Comparison of ENCODE assay signal across 9 mouse cellular contexts in the genomic region with DNA sequence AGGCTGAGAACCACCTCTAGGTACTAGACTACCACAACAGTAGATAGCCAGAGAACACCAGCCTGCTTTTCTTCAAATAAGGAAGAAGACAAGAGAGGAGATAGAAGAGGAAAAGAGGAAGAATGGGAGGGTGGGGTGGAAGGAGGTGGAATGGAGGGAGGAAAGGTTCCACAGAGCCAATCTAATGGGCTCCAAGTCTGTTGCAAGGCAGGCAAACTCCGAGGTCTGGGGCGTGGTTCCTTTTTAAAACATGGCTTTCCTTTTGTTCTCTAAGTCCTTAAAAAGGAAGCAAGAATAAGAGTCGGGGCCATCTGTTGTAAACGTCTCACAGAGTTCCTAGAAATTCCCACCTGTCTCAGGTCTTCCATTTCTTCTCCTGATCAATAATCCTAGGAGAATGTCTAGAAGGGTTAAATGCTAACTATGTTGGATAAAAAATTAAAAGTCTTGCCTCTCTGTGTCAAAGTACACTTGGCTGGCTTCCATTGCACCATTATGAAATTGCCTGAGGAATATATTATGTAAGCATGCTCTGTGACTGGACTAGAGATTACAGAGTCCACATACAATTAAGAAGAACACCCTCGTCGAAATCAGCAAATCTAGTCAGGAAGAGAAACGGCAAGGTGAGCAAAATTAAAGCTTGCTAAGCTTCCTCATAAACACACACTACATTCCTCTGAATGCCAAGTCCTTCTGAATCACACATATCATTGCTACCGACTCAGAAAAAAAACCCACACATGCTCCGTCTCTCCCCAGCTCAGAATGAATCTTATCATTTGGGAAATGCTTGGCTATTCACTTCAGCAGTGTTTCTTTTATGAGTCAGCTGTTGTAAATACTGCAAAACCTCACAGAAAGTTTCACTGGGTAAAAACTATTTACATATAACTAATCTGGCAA.
DNase-seq lines count a peak whose midpoint lies in the region; ATAC-seq and TF ChIP-seq lines count a peak whose summit lies in the region.
"Had no signal": no experiment of that assay in that cellular context is flagged by ENCODE, and none has a peak within 500 bp of the region (broad histone marks: within the 10 kb centered on the region; RNA-seq: fewer than 3 reads in every experiment).

No protein-coding gene starts in this region.

- ATAC-seq in heart, embryonic 12.5 days (ENCODE audit: insufficient number of reproducible peaks, low FRiP score), result no peak
- peak; percentile 44 for ATAC-seq in heart, postnatal 0 days (ENCODE audit: insufficient read depth, low read depth)
- peak; percentile 85 for ATAC-seq in lung, embryonic 16.5 days (ENCODE audit: low read depth)
- no peak for ATAC-seq in monocyte, adult 5-6 weeks (replicated peaks; ENCODE audit: insufficient number of reproducible peaks, low FRiP score, low TSS enrichment, poor library complexity, severe bottlenecking)

- peak; percentile 28 to 33 for DNase-seq in heart, adult 18-20 months
- peak; percentile 61 for DNase-seq in adrenal gland, postnatal 10 days
- DNase-seq in heart, postnatal 0 days (ENCODE audit: low spot score), result peak; percentile 64
- DNase-seq in neural tube, embryonic 10.5 days (ENCODE audit: extremely low spot score, low spot score), result no peak
- no peak for DNase-seq in embryo, embryonic 10 days (ENCODE audit: low spot score)
- DNase-seq: cerebellum, adult 18-20 months had no signal

- no peak overlapping the region for H3K9ac ChIP-seq in heart, embryonic 12.5 days
- H3K9ac ChIP-seq in heart, postnatal 0 days (replicated peaks; ENCODE audit: low read depth, low read length), result no peak overlapping the region
- H3K9ac ChIP-seq in lung, embryonic 16.5 days (ENCODE audit: low read length), result no peak overlapping the region

- H3K36me3 ChIP-seq in heart, embryonic 12.5 days, result no peaks in the 10 kb centered on the region
- H3K36me3 ChIP-seq in heart, postnatal 0 days (replicated peaks; ENCODE audit: control insufficient read depth, insufficient read depth, low read length), result no peaks in the 10 kb centered on the region
- H3K36me3 ChIP-seq in lung, embryonic 16.5 days (ENCODE audit: control insufficient read depth, insufficient read depth, low read length), result no peaks in the 10 kb centered on the region

- H3K9me3 ChIP-seq in heart, embryonic 12.5 days (replicated peaks), result no peaks in the 10 kb centered on the region
- H3K9me3 ChIP-seq in heart, postnatal 0 days (replicated peaks; ENCODE audit: control insufficient read depth, low read length), result no peaks in the 10 kb centered on the region
- H3K9me3 ChIP-seq in lung, embryonic 16.5 days (ENCODE audit: control insufficient read depth, low read length), result no peaks in the 10 kb centered on the region

- H3K4me1 ChIP-seq in heart, embryonic 12.5 days (replicated peaks), result peaks cover 11% of the 10 kb centered on the region; the same call in 1 of the 2 replicates
- 0 out of 2 replicates have a peak, but pooled peaks cover 13% of the 10 kb centered on the region for H3K4me1 ChIP-seq in heart, postnatal 0 days (ENCODE audit: control insufficient read depth, insufficient read depth)
- H3K4me1 ChIP-seq in lung, embryonic 16.5 days (replicated peaks; ENCODE audit: control insufficient read depth, insufficient read depth, low read length), result 0 out of 2 replicates have a peak, but pooled peaks cover 2% of the 10 kb centered on the region

- 51% methylated on average over 9 of the region's 9 CpGs for WGBS in heart, embryonic 12.5 days
- WGBS in heart, postnatal 0 days, result 33% methylated on average over 9 of the region's 9 CpGs
- 46% methylated on average over 9 of the region's 9 CpGs for WGBS in lung, embryonic 16.5 days

- H3K27ac ChIP-seq in heart, embryonic 12.5 days (ENCODE audit: poor library complexity, severe bottlenecking), result no peak overlapping the region
- H3K27ac ChIP-seq in heart, postnatal 0 days (ENCODE audit: low read depth), result 0 out of 2 replicates have a peak overlapping the region, but pooled peaks have one; percentile 15
- no peak overlapping the region for H3K27ac ChIP-seq in lung, embryonic 16.5 days (ENCODE audit: low read length)

- TF ChIP-seq CTCF in heart, postnatal 0 days (IDR thresholded peaks at IDR 0.05; ENCODE audit: low read depth), result no peak

- no peak overlapping the region for H3K4me2 ChIP-seq in heart, embryonic 12.5 days
- H3K4me2 ChIP-seq in heart, postnatal 0 days (ENCODE audit: low read depth, low read length), result peak overlapping the region; percentile 12; the same call in 1 of the 2 replicates
- H3K4me2 ChIP-seq in lung, embryonic 16.5 days (ENCODE audit: low read depth, low read length), result 0 out of 2 replicates have a peak overlapping the region, but pooled peaks have one; percentile 11

- H3K27me3 ChIP-seq in heart, embryonic 12.5 days (replicated peaks), result no peaks in the 10 kb centered on the region
- no peaks in the 10 kb centered on the region for H3K27me3 ChIP-seq in heart, postnatal 0 days (ENCODE audit: control insufficient read depth, insufficient read depth, low read length)
- H3K27me3 ChIP-seq in lung, embryonic 16.5 days (ENCODE audit: control insufficient read depth, insufficient read depth, low read depth, low read length), result no peaks in the 10 kb centered on the region

- no peak overlapping the region for H3K4me3 ChIP-seq in heart, embryonic 12.5 days
- H3K4me3 ChIP-seq in heart, postnatal 0 days (ENCODE audit: low read depth, low read length), result no peak overlapping the region
- no peak overlapping the region for H3K4me3 ChIP-seq in lung, embryonic 16.5 days (ENCODE audit: low read length)

- TF ChIP-seq EP300 in heart, postnatal 0 days (IDR thresholded peaks at IDR 0.05; ENCODE audit: low read depth), result no peak

Comparison
In these comparisons a context has a peak if more than half of its experiments do, and no peak if none do; other contexts are left out.
1. ATAC-seq: peak in heart, postnatal 0 days (single experiment) and lung, embryonic 16.5 days (single experiment); none in heart, embryonic 12.5 days (single experiment) and monocyte, adult 5-6 weeks (single experiment).
2. DNase-seq: peak in heart, adult 18-20 months (2 of 2), adrenal gland, postnatal 10 days (single experiment) and heart, postnatal 0 days (single experiment); none in neural tube, embryonic 10.5 days (single experiment) and embryo, embryonic 10 days (single experiment).